Mouse (Mus musculus) common myeloid progenitor, adult 5-6 weeks (primary cell): Measurements from ENCODE around the gene Nme1. TPM values are rescaled to one million over a fixed set of nuclear protein-coding genes. Genes with fewer than 3 reads are reported as not detected.

Source experiments
- ATAC-seq: replicated peaks from 2 replicates; pipeline ENCODE4 v1.8.0; 2016; ENCODE audit warnings: low read depth, mild to moderate bottlenecking, moderate TSS enrichment, inconsistent platforms; ENCODE audit not compliant: poor library complexity, severe bottlenecking
- total RNA-seq: library from RNA; stranded (forward); fragments of 200-1000, 187-1606 nt; gene quantifications from 2 replicates; pipeline ENCODE4 v1.2.3, GENCODE M21; 2017

Gene Nme1
- 108 and 121 TPM in 2 replicates for total RNA-seq

DNA sequence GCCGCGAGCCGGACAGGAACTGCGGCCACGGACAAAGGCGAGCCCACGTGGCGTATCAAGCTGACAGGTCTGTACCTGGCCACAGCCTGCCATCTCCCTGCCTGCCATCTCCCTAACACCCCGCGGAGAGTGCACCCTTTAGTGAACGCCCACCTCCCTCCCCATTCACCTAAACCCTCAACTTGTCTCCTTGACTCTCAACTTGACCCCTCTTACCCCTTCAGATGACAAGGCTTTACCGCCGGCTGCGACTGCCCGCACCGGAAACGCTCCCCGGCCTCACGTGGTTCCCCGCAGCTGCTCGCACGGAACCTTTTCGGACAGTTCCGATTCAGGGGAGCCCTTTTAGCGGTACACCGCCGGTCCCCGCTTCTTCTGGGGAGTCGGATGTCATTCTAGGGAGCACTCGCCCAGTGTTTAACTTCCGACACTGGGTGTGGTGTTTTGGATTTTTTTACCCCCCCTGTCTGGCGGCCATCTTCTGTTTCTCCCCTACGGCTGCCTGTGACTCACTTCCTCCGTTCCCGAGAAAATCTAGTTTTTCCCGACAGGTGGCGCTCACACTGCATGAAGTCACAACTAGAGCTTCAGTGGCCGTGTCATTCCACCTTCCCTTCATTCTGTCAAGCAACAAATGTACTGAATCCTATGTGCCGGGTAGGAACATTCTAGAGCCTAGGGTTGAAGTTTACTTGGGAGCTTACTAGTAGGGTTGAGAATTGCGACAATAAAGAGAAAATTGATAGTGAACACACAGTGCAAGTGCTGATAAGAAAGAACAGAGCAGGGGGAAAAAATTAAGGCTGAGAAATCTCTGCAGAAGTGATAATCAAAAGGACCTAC is at the start of gene Nme1, which contains the start of gene Gm20390:
TSS of gene Nme1 (minus strand) at position 517 of the 843 bp plus-strand sequence.
TSS of gene Gm20390 (minus strand) at position 289 of the 843 bp plus-strand sequence.
- ATAC-seq = peak; percentile 97

- no peak for ATAC-seq
These were observed 35.0 kb upstream of the Nme1 start for GRCm38 (mm10) chr11:94003346-94003745.

GRCm38 (mm10) chr11:93999276-93999675 is 31.0 kb upstream of the Nme1 start:
- no peak for ATAC-seq

DNA sequence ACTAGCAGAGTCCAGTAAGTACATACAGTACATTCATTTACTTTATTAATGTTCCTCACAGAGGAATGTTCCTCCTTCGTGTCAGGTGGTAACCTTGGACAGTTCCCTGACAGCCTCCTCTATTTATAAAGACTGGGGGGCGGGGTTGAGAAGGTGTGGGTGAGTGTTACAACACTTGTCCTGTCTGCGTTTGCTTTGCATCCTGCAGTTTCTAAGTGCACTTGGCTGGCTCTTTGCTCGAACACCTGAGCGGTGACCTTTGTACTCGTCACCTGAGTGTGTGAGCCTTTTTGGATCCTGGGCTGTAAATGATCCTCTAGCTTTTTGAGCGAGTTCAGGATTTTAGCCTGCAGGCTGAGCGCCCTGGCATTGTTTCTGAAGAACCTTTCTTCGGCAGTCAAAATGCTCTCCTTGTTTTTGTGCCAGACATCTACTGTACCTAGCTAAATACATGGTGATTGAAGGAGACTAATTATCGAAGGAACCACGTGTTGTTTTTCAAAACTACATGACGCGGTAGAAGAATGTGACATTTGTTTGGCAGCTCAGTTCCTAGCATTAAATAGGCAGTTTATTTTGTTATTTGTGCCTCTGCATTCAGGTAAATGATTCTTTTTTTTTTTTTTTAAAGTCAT is 28.9 kb upstream of the Nme1 start:
- ATAC-seq = 0 out of 2 replicates have a peak, but pooled peaks have one; percentile 5

- peak; percentile 55 for ATAC-seq
These were observed 28.2 kb upstream of the Nme1 start for GRCm38 (mm10) chr11:93996306-93997140.

DNA sequence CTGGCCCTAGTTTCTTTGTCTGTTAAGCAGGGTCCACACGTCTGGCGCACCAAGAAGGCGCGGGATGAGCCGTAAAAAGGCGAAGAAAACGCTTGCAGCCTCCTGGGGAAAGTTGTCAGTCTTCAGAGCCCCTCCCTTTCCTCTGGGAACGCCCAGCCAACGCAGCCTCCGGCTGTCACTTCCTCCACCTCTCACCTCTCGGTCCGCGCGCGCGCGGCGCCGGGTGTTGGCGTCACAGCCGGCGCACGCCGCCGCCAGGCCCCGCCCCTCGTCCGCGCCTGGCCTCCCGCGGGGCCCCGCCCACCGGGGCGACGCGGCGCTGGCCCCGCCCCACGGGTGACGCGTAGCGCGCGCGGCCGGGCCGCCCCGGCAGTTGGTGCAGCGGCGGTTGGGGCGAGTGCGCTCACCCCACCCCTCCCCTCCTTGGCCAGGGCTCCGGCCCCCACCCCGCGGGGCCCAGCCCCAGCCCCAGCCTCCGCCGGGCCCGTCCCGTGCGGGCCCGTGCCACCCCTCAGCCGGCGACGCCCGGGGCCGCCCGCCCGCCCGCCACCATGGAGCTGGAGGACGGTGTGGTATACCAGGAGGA is 27.5 kb upstream of the Nme1 start, which contains the start of gene Spag9:
TSS of gene Spag9 (plus strand) at position 372 of the 586 bp plus-strand sequence.
- peak; percentile 73 for ATAC-seq

DNA sequence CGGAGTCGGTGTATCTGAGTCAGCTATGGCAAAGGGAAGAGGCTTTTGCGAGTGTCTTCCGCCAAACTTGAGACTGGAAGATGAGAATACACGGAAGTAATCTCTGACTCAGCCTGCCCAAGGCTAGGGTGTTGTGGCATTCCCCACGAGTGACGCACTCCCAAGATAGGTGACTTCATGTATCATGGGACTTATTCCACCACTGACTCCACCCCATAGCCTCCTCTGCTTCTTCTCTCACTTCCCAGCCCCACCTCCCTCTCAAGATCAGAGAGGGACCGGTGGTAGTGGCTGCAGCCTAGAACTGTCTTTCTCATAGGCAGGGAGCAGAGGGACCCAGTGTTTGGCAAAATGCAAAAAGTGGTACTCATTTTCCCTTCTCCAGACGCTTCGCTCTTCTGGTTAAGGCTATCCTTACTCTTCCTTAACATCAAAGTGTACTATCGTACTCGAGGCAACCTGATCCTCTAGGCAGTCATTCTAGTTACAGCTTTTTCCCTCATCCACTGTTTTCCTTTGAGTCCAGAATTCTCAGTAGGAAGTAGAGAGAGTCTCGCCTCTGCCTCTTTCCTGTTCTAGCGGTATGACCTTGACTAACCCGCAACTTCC is 26.9 kb upstream of the Nme1 start:
- peak; percentile 82 for ATAC-seq

DNA sequence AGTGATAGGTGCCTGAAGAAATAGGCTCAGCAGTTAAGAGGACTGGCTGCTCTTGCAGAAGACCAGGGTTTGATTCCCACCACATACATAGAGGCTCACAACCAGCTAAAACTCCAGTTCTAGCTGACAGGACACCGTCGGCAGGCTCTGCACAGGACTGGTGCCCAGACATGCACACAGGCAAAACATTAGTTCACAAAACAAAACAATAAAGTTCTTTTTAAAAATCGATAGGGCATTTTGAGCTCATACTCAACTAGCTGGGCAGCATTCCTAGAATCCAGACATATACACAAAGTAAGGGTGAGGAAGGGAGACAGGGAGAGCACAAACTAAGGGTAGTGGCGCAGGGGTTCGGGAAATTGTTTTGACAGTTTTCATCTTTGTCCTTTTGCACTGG is 26.2 kb upstream of the Nme1 start:
- ATAC-seq = no peak

DNA sequence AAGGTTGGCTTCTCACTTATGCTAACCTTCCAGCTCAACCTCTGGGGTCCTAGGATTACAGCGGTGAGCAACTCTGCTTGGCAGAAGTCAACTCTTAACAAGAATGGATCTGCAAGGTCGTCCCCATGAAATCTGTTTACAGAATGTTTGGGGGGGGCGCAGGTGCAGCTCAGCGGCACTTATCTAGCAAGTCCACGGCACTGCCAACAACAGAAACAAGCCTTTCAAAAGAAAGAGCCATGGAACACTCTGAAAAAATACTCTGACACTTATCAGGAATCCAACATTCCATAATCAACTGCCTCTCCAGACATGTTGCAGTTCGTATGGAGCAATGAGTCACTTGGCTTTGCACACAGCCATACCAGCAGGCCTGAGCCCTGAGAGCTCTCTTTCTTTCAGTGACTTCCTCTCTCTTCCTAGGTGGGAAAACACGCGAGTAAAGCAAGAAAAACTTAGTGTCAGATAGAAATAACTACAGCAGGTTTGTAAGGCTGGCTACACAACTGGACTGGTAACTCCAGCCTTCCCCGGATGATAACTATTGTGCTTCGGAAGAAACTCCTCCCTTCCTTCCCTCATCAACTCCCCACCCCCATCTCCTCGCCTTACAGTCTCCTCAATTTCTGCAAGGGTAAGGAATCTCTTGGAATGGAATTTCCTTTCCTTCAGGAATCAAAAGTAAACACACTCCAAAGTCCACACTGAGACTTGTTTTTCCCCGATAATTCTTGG is 20.2 kb upstream of the Nme1 start:
- no peak for ATAC-seq

DNA sequence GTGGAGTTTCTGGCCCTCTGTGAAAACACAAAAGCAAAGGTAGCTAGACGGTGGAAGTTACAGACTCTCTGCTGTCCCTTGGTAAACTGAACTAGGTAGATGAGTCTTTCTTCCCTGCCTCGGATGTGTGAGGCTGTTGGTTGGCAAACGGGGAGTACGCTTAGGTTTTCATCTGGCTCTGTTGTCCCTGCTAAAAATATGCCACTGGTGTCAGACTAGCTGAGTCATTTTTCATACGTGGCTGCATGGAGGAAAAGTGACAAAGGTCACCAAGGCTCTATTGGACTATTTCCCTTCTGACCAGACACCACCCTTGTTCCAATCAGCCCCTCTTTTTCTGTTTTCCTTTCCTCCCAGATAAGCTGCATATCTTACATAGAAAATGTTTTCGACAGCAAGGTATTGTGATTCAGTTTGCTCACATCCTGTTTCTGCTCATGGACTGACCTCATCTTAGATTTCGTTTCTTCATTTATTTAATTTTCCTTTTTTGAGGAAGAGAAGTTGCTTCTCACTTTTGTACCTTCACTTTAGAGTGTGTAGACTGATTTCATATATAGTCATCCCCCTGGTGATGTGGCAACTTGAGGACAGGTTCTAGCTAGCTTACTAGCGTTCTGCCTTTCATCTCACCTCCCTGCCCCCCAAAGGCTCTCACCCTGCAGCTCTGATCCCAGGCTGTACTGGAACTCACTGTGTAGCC is 19.5 kb upstream of the Nme1 start:
- ATAC-seq = peak; percentile 59

DNA sequence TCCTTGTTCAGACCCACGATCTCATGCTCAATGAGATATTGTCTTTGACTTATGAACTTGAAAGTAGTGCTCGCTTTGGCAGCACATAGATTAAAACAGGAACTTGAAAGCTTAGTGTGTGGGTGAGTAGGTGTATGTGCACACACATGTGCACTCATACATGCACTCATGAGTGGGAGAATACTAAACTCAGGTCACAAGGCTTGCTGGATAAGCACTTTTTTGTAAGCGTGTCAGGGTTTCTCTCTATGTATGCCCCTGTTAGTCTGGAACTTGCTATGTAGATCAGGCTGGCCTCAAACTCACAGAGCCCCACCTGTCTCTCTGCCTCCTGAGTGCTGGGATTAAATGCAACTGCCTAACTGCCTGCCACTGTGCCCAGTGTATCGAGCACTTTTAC is 18.7 kb upstream of the Nme1 start:
- ATAC-seq = no peak

DNA sequence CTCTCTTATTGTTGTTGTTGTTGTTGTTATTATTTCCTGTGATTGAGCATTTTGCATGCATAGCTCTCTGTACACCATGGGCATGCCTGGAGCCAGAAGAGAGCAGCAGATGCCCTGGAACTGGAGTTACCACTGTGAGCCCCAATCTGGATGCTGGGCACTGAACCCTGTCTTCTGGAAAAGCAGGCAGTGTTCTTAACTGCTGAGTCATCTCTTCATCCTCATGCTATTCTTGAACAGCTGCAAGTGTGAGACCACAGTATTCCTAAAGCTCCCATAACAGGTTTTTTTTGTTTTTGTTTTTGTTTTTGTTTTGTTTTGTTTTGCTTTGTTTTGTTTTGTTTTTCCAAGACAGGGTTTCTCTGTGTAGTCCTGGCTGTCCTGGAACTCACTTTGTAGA is 18.0 kb upstream of the Nme1 start:
- ATAC-seq = no peak

DNA sequence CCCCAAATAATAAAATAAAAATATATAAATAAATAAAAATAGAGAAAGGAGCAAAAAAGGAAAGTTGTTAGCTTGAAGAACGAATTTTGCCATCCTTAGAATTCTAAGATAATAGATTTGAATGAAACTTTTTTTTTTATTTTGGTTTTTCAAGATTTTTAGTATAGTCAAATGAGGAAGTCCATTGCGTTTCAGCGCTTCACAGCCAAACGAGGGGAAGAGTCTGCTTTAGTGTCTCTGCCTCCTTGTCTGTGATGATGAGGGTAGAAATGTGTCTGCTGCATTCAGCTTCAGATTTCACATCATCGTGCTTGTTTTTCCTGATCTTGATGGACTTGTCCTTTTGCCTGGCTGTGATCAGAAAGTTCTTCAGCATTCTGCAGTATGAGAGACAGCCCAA is 16.9 kb upstream of the Nme1 start:
- no peak for ATAC-seq

GRCm38 (mm10) chr11:93984619-93985018 is 16.3 kb upstream of the Nme1 start:
- no peak for ATAC-seq

- ATAC-seq = no peak
These were observed 11.3 kb upstream of the Nme1 start for GRCm38 (mm10) chr11:93979502-93980049.

DNA sequence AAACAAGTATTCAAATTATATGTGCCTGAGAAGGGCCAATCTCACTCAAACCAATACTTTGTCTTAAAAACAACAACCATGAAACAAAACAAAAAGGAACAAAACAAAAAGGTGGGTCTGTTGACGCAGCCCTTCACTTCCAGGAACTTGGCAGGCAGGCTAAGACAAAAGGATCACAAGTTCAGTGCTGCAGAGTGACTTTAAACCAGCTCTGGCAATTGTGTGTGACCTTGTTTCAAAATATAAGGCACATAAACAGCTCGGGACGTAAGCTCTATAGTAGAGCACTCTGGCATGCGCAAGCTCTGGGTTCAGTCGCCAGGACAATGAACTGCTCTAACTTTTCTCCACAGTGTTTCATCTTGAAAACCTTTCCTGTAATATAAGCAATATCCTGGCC is 4.6 kb upstream of the Nme1 start:
- ATAC-seq = no peak

DNA sequence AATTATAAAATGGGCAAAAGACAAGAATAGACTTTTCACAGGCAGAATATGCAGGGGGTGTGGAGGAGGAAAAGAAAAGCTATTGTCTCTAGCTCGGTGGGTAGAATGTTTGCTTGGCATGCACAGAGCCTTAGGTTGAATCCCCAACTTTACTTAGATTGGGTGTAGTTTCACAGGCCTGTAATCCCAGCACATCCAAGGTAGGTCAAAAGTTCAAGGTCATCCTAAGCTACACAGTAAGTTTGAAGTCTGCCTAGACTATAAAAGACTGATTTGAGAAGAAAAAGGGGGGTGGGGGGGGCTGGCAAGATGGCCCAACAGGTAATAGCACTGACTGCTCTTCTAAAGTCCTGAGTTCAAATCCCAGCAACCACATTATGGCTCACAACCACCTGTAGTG is 1.5 kb upstream of the Nme1 start:
- ATAC-seq = no peak

DNA sequence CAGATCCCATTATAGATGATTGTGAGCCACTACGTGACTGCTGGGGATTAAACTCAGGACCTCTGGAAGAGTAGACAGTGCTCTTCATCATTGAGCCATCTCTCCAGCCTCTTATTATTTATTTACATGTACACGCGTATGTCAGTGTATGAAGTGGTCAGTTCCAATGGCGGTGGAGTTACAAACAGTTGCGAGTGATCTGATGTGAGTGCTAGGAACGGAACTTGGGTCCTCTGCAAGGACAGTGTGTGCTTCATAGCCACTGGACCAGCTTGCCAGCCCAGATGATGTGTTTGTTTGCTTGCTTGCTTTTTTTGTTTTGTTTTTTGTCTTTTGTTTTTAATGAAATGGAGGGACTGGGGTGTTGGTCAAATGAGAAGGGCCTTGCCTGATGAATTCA is 850 bp upstream of the Nme1 start:
- ATAC-seq = no peak
